In the genomic region with DNA sequence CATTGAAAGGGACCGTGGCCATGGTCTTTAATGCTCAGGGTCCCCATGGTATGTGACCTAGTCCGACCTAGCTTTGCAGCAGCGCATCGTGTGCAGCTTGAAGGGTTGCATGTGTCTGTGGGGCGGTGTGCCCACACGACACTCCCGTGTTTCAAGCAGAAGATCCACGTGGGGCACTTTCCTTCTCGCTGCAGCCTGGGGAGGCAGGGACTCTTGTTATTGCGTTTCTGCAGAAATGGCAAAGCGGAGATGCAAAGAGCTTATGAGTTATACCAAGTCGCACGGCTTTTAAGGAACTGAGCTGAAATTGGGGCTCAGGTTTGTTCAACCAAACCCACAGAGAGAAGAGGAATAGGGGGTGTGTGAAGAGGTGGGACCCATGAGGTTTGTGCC, we compare ENCODE assay signal across 14 mouse cellular contexts.
DNase-seq lines count a peak whose midpoint lies in the region; ATAC-seq lines count a peak whose summit lies in the region.
"Had no signal": no experiment of that assay in that cellular context is flagged by ENCODE, and none has a peak within 500 bp of the region (broad histone marks: within the 10 kb centered on the region; RNA-seq: fewer than 3 reads in every experiment).

No protein-coding gene starts in this region.

- DNase-seq in hindbrain, embryonic 10.5 days (ENCODE audit: low spot score): no peak
- peak; percentile 39 to 44 for DNase-seq in left cerebral cortex, adult 9 months (ENCODE audit: low spot score in 2 of 2)
- no peak for DNase-seq in left cerebral cortex, adult 11 months (ENCODE audit: low spot score)
- peak; percentile 51 for DNase-seq in right cerebral cortex, adult 18-20 months
- no peak for DNase-seq in right cerebral cortex, postnatal 14 days
- no peak for DNase-seq in adrenal gland, adult 8-10 months
- DNase-seq: cerebellum, adult 2 months; heart, adult 2 months had no signal

- H3K4me1 ChIP-seq in hindbrain, embryonic 10.5 days (replicated peaks): peaks cover 20% of the 10 kb centered on the region
- peaks cover 27% of the 10 kb centered on the region for H3K4me1 ChIP-seq in hindbrain, embryonic 13.5 days (replicated peaks)
- H3K4me1 ChIP-seq: heart, embryonic 12.5 days had no signal

- H3K4me2 ChIP-seq in hindbrain, embryonic 13.5 days: no peak overlapping the region
- H3K4me2 ChIP-seq: heart, embryonic 12.5 days had no signal

- no peak for ATAC-seq in hindbrain, embryonic 13.5 days (ENCODE audit: low FRiP score)
- ATAC-seq: activated CD4-positive, CD25-positive, alpha-beta regulatory T cell, adult 4 months; forebrain, embryonic 14.5 days; Patski had no signal

- 82% methylated on average over 13 of the region's 13 CpGs for WGBS in hindbrain, embryonic 10.5 days
- 80% methylated on average over 13 of the region's 13 CpGs for WGBS in hindbrain, embryonic 13.5 days

- H3K9me3 ChIP-seq in hindbrain, embryonic 10.5 days: no peaks in the 10 kb centered on the region
- no peaks in the 10 kb centered on the region for H3K9me3 ChIP-seq in hindbrain, embryonic 13.5 days
- H3K9me3 ChIP-seq: embryonic facial prominence, embryonic 10.5 days; heart, embryonic 12.5 days had no signal

- no peak overlapping the region for H3K9ac ChIP-seq in hindbrain, embryonic 13.5 days
- H3K9ac ChIP-seq: heart, embryonic 12.5 days had no signal

- H3K36me3 ChIP-seq in hindbrain, embryonic 10.5 days: no peaks in the 10 kb centered on the region
- H3K36me3 ChIP-seq in hindbrain, embryonic 13.5 days: no peaks in the 10 kb centered on the region
- H3K36me3 ChIP-seq: embryonic facial prominence, embryonic 10.5 days; heart, embryonic 12.5 days had no signal

- H3K4me3 ChIP-seq in hindbrain, embryonic 10.5 days: no peak overlapping the region
- no peak overlapping the region for H3K4me3 ChIP-seq in hindbrain, embryonic 13.5 days
- H3K4me3 ChIP-seq: embryonic facial prominence, embryonic 10.5 days; heart, adult 2 months; heart, embryonic 12.5 days had no signal

- H3K27me3 ChIP-seq in hindbrain, embryonic 10.5 days (ENCODE audit: insufficient read depth, poor library complexity, severe bottlenecking): peaks cover 52% of the 10 kb centered on the region
- H3K27me3 ChIP-seq in hindbrain, embryonic 13.5 days: peaks cover 44% of the 10 kb centered on the region

- H3K27ac ChIP-seq in hindbrain, embryonic 10.5 days: 0 out of 2 replicates have a peak overlapping the region, but pooled peaks have one; percentile 5
- H3K27ac ChIP-seq in hindbrain, embryonic 13.5 days: no peak overlapping the region
- H3K27ac ChIP-seq: embryonic facial prominence, embryonic 10.5 days; heart, adult 2 months had no signal

Comparison
In these comparisons a context has a peak if more than half of its experiments do, and no peak if none do; other contexts are left out.
1. DNase-seq: peak in left cerebral cortex, adult 9 months (2 of 2) and right cerebral cortex, adult 18-20 months (single experiment); none in hindbrain, embryonic 10.5 days (single experiment), left cerebral cortex, adult 11 months (single experiment), right cerebral cortex, postnatal 14 days (single experiment) and adrenal gland, adult 8-10 months (single experiment).